8 mouse cellular contexts compared by ENCODE assay signal in the genomic region with DNA sequence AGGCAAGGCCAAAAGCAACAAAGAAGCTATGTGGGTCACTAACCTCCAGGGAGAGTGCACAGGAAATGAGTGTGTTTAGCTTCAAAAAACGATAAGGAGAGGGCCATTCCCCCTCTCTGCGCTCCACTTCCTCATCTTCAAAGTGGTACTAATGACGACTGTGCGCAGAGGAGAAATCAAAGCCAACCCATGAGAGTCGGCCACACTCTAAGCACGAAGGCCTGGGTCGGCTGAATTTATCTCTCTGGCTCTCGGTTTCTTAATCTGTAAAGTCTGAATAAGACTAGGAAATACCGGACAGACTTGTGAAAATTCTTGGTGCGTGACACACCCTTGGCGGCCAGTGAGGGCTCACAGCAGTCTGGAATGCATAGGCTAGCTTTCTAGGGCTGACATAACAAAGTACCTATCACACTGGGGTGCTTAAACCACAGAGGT.
DNase-seq lines count a peak whose midpoint lies in the region; ATAC-seq and TF ChIP-seq lines count a peak whose summit lies in the region.

No protein-coding gene starts in this region.

- no peak for TF ChIP-seq CTCF in thymus, adult 2 months (IDR thresholded peaks at IDR 0.05; ENCODE audit: borderline replicate concordance, control insufficient read depth, extremely low read depth, insufficient read depth, low read length, poor library complexity)

- ATAC-seq in heart, embryonic 13.5 days (ENCODE audit: extremely low read depth, insufficient number of reproducible peaks, low FRiP score, low TSS enrichment) = peak; percentile 63; the same call in 1 of the 2 replicates
- ATAC-seq in hindbrain, embryonic 13.5 days (ENCODE audit: low FRiP score) = no peak
- ATAC-seq in hindbrain, embryonic 11.5 days (ENCODE audit: low FRiP score) = no peak

- no peak overlapping the region for H3K27ac ChIP-seq in thymus, adult 2 months (ENCODE audit: control insufficient read depth, insufficient read depth, low read length)
- H3K27ac ChIP-seq in heart, embryonic 13.5 days (replicated peaks) = peak overlapping the region; percentile 83
- 0 out of 2 replicates have a peak overlapping the region, but pooled peaks have one; percentile 4 for H3K27ac ChIP-seq in limb, embryonic 10.5 days
- no peak overlapping the region for H3K27ac ChIP-seq in hindbrain, embryonic 13.5 days
- no peak overlapping the region for H3K27ac ChIP-seq in hindbrain, embryonic 11.5 days (ENCODE audit: low read depth, low read length)

- H3K4me3 ChIP-seq in thymus, adult 2 months (ENCODE audit: control insufficient read depth, insufficient read depth, low read length) = no peak overlapping the region
- H3K4me3 ChIP-seq in heart, embryonic 13.5 days = no peak overlapping the region
- no peak overlapping the region for H3K4me3 ChIP-seq in limb, embryonic 10.5 days
- H3K4me3 ChIP-seq in myocyte = no peak overlapping the region
- H3K4me3 ChIP-seq in hindbrain, embryonic 13.5 days = no peak overlapping the region
- no peak overlapping the region for H3K4me3 ChIP-seq in hindbrain, embryonic 11.5 days (ENCODE audit: low read depth, low read length)

- peaks cover 6% of the 10 kb centered on the region; the same call in 1 of the 2 replicates for H3K9me3 ChIP-seq in heart, embryonic 13.5 days
- H3K9me3 ChIP-seq in limb, embryonic 10.5 days (replicated peaks) = no peaks in the 10 kb centered on the region
- no peaks in the 10 kb centered on the region for H3K9me3 ChIP-seq in hindbrain, embryonic 13.5 days
- no peaks in the 10 kb centered on the region for H3K9me3 ChIP-seq in hindbrain, embryonic 11.5 days (ENCODE audit: control insufficient read depth, low read length)

- WGBS in thymus, adult 2 months = 16% methylated on average over 11 of the region's 11 CpGs
- WGBS in heart, embryonic 13.5 days = 13% methylated on average over 11 of the region's 11 CpGs
- 43% methylated on average over 11 of the region's 11 CpGs for WGBS in limb, embryonic 10.5 days
- 64% methylated on average over 11 of the region's 11 CpGs for WGBS in hindbrain, embryonic 13.5 days
- WGBS in hindbrain, embryonic 11.5 days = 58% methylated on average over 11 of the region's 11 CpGs

- H3ac ChIP-seq in myocyte (ENCODE audit: control insufficient read depth, insufficient read length) = no peak overlapping the region

- no peaks in the 10 kb centered on the region; the same call in 1 of the 2 replicates for H3K27me3 ChIP-seq in thymus, adult 2 months (ENCODE audit: control insufficient read depth, insufficient read depth, low read length)
- no peaks in the 10 kb centered on the region for H3K27me3 ChIP-seq in heart, embryonic 13.5 days (replicated peaks)
- no peaks in the 10 kb centered on the region for H3K27me3 ChIP-seq in limb, embryonic 10.5 days (ENCODE audit: low read depth, poor library complexity, severe bottlenecking)
- H3K27me3 ChIP-seq in myocyte (ENCODE audit: control insufficient read depth, insufficient read depth, insufficient read length) = no peaks in the 10 kb centered on the region
- no peaks in the 10 kb centered on the region for H3K27me3 ChIP-seq in hindbrain, embryonic 13.5 days
- H3K27me3 ChIP-seq in hindbrain, embryonic 11.5 days (ENCODE audit: control insufficient read depth, insufficient read depth, low read length) = no peaks in the 10 kb centered on the region

- H3K4me2 ChIP-seq in heart, embryonic 13.5 days = peak overlapping the region; percentile 42
- peak overlapping the region; percentile 76 for H3K4me2 ChIP-seq in myocyte (ENCODE audit: low read depth)
- no peak overlapping the region for H3K4me2 ChIP-seq in hindbrain, embryonic 13.5 days
- no peak overlapping the region for H3K4me2 ChIP-seq in hindbrain, embryonic 11.5 days (replicated peaks; ENCODE audit: low read depth, low read length)

- no peaks in the 10 kb centered on the region for H3K36me3 ChIP-seq in thymus, adult 2 months (ENCODE audit: control insufficient read depth, insufficient read depth, low read length)
- no peaks in the 10 kb centered on the region for H3K36me3 ChIP-seq in heart, embryonic 13.5 days
- H3K36me3 ChIP-seq in limb, embryonic 10.5 days = no peaks in the 10 kb centered on the region
- H3K36me3 ChIP-seq in myocyte (ENCODE audit: control insufficient read depth, insufficient read depth) = no peaks in the 10 kb centered on the region
- H3K36me3 ChIP-seq in hindbrain, embryonic 13.5 days = no peaks in the 10 kb centered on the region
- no peaks in the 10 kb centered on the region for H3K36me3 ChIP-seq in hindbrain, embryonic 11.5 days (ENCODE audit: control insufficient read depth, insufficient read depth, low read length)

- no peak overlapping the region for H3K9ac ChIP-seq in heart, embryonic 13.5 days
- no peak overlapping the region for H3K9ac ChIP-seq in hindbrain, embryonic 13.5 days
- H3K9ac ChIP-seq in hindbrain, embryonic 11.5 days (ENCODE audit: low read depth, low read length) = no peak overlapping the region

- H3K4me1 ChIP-seq in thymus, adult 2 months (replicated peaks; ENCODE audit: control insufficient read depth, insufficient read depth, low read length) = peaks cover 34% of the 10 kb centered on the region
- peaks cover 60% of the 10 kb centered on the region for H3K4me1 ChIP-seq in heart, embryonic 13.5 days
- peaks cover 11% of the 10 kb centered on the region for H3K4me1 ChIP-seq in limb, embryonic 10.5 days
- no peaks in the 10 kb centered on the region for H3K4me1 ChIP-seq in hindbrain, embryonic 13.5 days (replicated peaks)
- H3K4me1 ChIP-seq in hindbrain, embryonic 11.5 days (replicated peaks; ENCODE audit: control insufficient read depth, insufficient read depth, low read length) = no peaks in the 10 kb centered on the region

- TF ChIP-seq POLR2A in thymus, adult 2 months (IDR thresholded peaks at IDR 0.05; ENCODE audit: control insufficient read depth, extremely low read depth, insufficient read depth, low read length, poor library complexity) = no peak
- no peak for TF ChIP-seq POLR2A in myocyte (IDR thresholded peaks at IDR 0.05; ENCODE audit: insufficient read length, low read depth)

- no peaks in the 10 kb centered on the region for H3K79me2 ChIP-seq in myocyte (ENCODE audit: control insufficient read depth, insufficient read depth)

- peak; percentile 18 for DNase-seq in thymus, adult 2 months
- no peak for DNase-seq in thymus, postnatal 4 days
- DNase-seq in limb, embryonic 10.5 days (ENCODE audit: low spot score) = no peak
- DNase-seq in hindbrain, embryonic 11.5 days (ENCODE audit: low spot score) = no peak
- DNase-seq in frontal cortex, postnatal 36 days (ENCODE audit: low spot score in 2 of 2) = no peak

TF ChIP-seq in myocyte, 11 proteins besides CTCF, POLR2A, EP300 and RAD21:
- no peak for TF ChIP-seq REST (IDR thresholded peaks at IDR 0.05; ENCODE audit: insufficient read depth, insufficient read length)
- no peak for TF ChIP-seq MYOD1 (IDR thresholded peaks at IDR 0.05; ENCODE audit: control insufficient read depth in 1 of 3, insufficient read length in 2 of 3, low read depth in 2 of 3)
- no peak for TF ChIP-seq MYOG (IDR thresholded peaks at IDR 0.05; ENCODE audit: control insufficient read depth in 1 of 3, insufficient read depth in 1 of 3, insufficient read length in 2 of 3, low read depth in 2 of 3)
- TF ChIP-seq USF1 (IDR thresholded peaks at IDR 0.05; ENCODE audit: low read depth) = no peak
- TF ChIP-seq E2F4 (IDR thresholded peaks at IDR 0.05; ENCODE audit: insufficient read depth) = no peak
- no peak for TF ChIP-seq SRF (IDR thresholded peaks at IDR 0.05; ENCODE audit: control insufficient read depth, insufficient read length, low read depth)
- no peak for TF ChIP-seq CEBPB (IDR thresholded peaks at IDR 0.05; ENCODE audit: insufficient read depth, poor library complexity, severe bottlenecking)
- TF ChIP-seq MAX (IDR thresholded peaks at IDR 0.05; ENCODE audit: low read depth) = no peak
- no peak for TF ChIP-seq POLR2AphosphoS2 (IDR thresholded peaks at IDR 0.05; ENCODE audit: insufficient read length, low read depth)
- no peak for TF ChIP-seq TCF3 (IDR thresholded peaks at IDR 0.05; ENCODE audit: insufficient read length, low read depth)
- no peak for TF ChIP-seq TCF12 (IDR thresholded peaks at IDR 0.05; ENCODE audit: insufficient read depth, poor library complexity, severe bottlenecking)
TF ChIP-seq in myocyte: peak in this region for 0.

Comparison
In these comparisons a context has a peak if more than half of its experiments do, and no peak if none do; other contexts are left out.
1. H3K27ac ChIP-seq: peak in heart, embryonic 13.5 days (single experiment) and limb, embryonic 10.5 days (single experiment); none in thymus, adult 2 months (single experiment), hindbrain, embryonic 13.5 days (single experiment) and hindbrain, embryonic 11.5 days (single experiment).
2. H3K4me2 ChIP-seq: peak in heart, embryonic 13.5 days (single experiment) and myocyte (single experiment); none in hindbrain, embryonic 13.5 days (single experiment) and hindbrain, embryonic 11.5 days (single experiment).